Mouse (Mus musculus) myocyte (in vitro differentiated cells): ENCODE data around the gene Mst1r.

Source experiments
- MAX ChIP-seq: IDR thresholded peaks from one replicate; pipeline ENCODE4 v1.6.1; 2011; ENCODE audit warnings: low read depth, mild to moderate bottlenecking, control low read depth
- MYOD1 ChIP-seq, 3 experiments: IDR thresholded peaks; one replicate each; pipeline ENCODE4 v1.6.1; 2011; ENCODE audit warnings: control low read depth in 2 of 3, low read depth in 2 of 3, mild to moderate bottlenecking in 2 of 3, moderate library complexity in 1 of 3; ENCODE audit not compliant: insufficient read length in 2 of 3, control insufficient read depth in 1 of 3
- MYOG ChIP-seq, 3 experiments: IDR thresholded peaks; one replicate each; pipeline ENCODE4 v1.6.1; 2011; ENCODE audit warnings: control low read depth in 2 of 3, low read depth in 2 of 3, mild to moderate bottlenecking in 2 of 3; ENCODE audit not compliant: insufficient read length in 2 of 3, control insufficient read depth in 1 of 3, insufficient read depth in 1 of 3
- POLR2A ChIP-seq: IDR thresholded peaks from one replicate; pipeline ENCODE4 v1.6.1; 2011; ENCODE audit warnings: low read depth, mild to moderate bottlenecking, control low read depth, moderate library complexity; ENCODE audit not compliant: insufficient read length
- POLR2AphosphoS2 ChIP-seq: IDR thresholded peaks from one replicate; pipeline ENCODE4 v1.6.1; 2011; ENCODE audit warnings: low read depth, control low read depth; ENCODE audit not compliant: insufficient read length
- TCF3 ChIP-seq: IDR thresholded peaks from one replicate; pipeline ENCODE4 v1.6.1; 2011; ENCODE audit warnings: low read depth, control low read depth; ENCODE audit not compliant: insufficient read length
- USF1 ChIP-seq: IDR thresholded peaks from one replicate; pipeline ENCODE4 v1.6.1; 2011; ENCODE audit warnings: low read depth, mild to moderate bottlenecking, control low read depth, moderate library complexity

- TF ChIP-seq POLR2A (no peak), MAX (no peak), POLR2AphosphoS2 (no peak), MYOG (IDR thresholded peaks at IDR 0.05; ENCODE audit: control insufficient read depth in 1 of 3, insufficient read depth in 1 of 3, insufficient read length in 2 of 3, low read depth in 2 of 3) (no peak), MYOD1 (IDR thresholded peaks at IDR 0.05; ENCODE audit: control insufficient read depth in 1 of 3, insufficient read length in 2 of 3, low read depth in 2 of 3) (no peak), USF1 (no peak), TCF3 (no peak)
Observed at GRCm38 (mm10) chr9:107949922-107950235, 43.2 kb downstream of the Mst1r start, which contains the start of gene Traip.
